Mouse (Mus musculus): ENCODE data around the gene Clmn.

GRCm38 (mm10) chr12:104823722-104824121 is 41.2 kb downstream of the Clmn start:
- TF ChIP-seq POLR2A (IDR thresholded peaks at IDR 0.05; ENCODE audit: low read depth, low read length) (no peak), CTCF (conservative IDR thresholded peaks at IDR 0.05; ENCODE audit: insufficient read depth, insufficient read length, low read depth, low read length) (no peak)

Measured in kidney, adult 2 months (tissue).